Mouse (Mus musculus) stomach, embryonic 15.5 days (tissue): Measurements from ENCODE around the gene Timm22. TPM values are rescaled to one million over a fixed set of nuclear protein-coding genes. Genes with fewer than 3 reads are reported as not detected.
A peak's percentile ranks its signal among the peaks of the same experiment; 100 is the strongest.

Experiments
- ATAC-seq: fragments of 200-750 bp; cut with Nextera tagmentation; 2 replicates; pipeline ENCODE4 v1.8.0; 2017; ENCODE audit warnings: low read depth, moderate number of reproducible peaks, moderate TSS enrichment; ENCODE audit not compliant: insufficient read depth, low FRiP score
- H3K27ac ChIP-seq: fragments of 300-500 bp; sonication (generic); 2 replicates; pipeline ENCODE4 v1.5.1; 2015; ENCODE audit warnings: mild to moderate bottlenecking, inconsistent platforms
- H3K27me3 ChIP-seq: fragments of 300-500 bp; sonication (generic); replicated peaks from 2 replicates; pipeline ENCODE4 v1.6.1; 2015; ENCODE audit warnings: inconsistent platforms
- H3K36me3 ChIP-seq: fragments of 300-500 bp; sonication (generic); 2 replicates; pipeline ENCODE4 v1.6.1; 2015; ENCODE audit warnings: inconsistent platforms
- H3K4me1 ChIP-seq: fragments of 300-500 bp; sonication (generic); 2 replicates; pipeline ENCODE4 v1.6.1; 2015; ENCODE audit warnings: inconsistent platforms
- H3K4me2 ChIP-seq: fragments of 300-500 bp; sonication (generic); 2 replicates; pipeline ENCODE4 v1.6.1; 2015; ENCODE audit warnings: mild to moderate bottlenecking, inconsistent platforms
- H3K4me3 ChIP-seq: fragments of 300-500 bp; sonication (generic); replicated peaks from 2 replicates; pipeline ENCODE4 v1.5.1; 2015; ENCODE audit warnings: inconsistent platforms
- H3K9ac ChIP-seq: fragments of 300-500 bp; sonication (generic); 2 replicates; pipeline ENCODE4 v1.6.1; 2015; ENCODE audit warnings: inconsistent platforms
- H3K9me3 ChIP-seq: fragments of 300-500 bp; sonication (generic); 2 replicates; pipeline ENCODE4 v1.6.1; 2016; ENCODE audit warnings: inconsistent platforms
- WGBS: fragments of 180-500 bp; shearing (Covaris S2); methylation state at CpG from one replicate; pipeline ENCODE4 v1.1.7; 2015; 5-methylcytosine and 5-hydroxymethylcytosine counted together
- polyA plus RNA-seq: library from polyadenylated mRNA; unstranded; fragments of >200 nt; fragmentation: Nextera tagmentation; extraction: Ambion mirVana; gene quantifications from 2 replicates; pipeline ENCODE4 v1.2.1, GENCODE M21; 2015

Gene Timm22
- polyA plus RNA-seq, 1 experiment from 2014 or later, result 96.5 TPM

DNA sequence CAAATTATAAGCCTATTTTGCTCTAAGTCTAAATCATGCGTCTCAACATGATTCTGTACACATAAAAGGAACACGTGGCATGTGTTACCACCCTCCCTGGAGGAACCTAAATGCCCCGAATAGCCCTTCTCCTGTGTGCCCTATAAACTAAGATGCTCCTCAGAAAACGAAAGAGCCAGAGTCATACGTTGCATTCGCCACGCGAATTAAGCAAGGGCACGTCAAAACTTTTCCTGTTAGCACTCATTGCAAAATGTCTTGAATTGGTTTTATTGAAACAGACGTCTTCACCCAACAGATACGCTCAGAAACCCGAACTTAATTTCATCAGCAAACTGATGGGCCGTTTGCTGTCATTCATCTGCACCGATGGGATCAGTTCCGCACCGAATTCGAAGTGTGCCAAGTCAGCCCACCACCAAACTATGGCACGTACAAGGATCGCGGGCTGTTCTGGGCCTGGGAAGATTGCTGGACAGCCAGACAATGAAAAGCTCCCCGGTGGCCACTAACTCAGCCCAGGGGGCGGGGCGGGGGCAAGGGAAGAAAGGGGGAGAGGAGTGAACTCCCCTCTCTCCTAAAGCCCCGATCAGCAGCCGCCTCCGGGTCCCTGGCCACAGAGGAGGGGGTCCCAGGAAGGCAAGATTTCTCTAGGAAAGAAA is 9.0 kb upstream of the Timm22 start:
- peak; percentile 20 for ATAC-seq
- peak overlapping the region; percentile 87 for H3K4me3 ChIP-seq
- H3K27me3 ChIP-seq, result no peaks in the 10 kb centered on the region
- no peaks in the 10 kb centered on the region for H3K9me3 ChIP-seq
- peaks cover 4% of the 10 kb centered on the region for H3K4me1 ChIP-seq
- H3K9ac ChIP-seq, result peak overlapping the region; percentile 74
- H3K27ac ChIP-seq, result peak overlapping the region; percentile 90
- H3K4me2 ChIP-seq, result peak overlapping the region; percentile 83
- no peaks in the 10 kb centered on the region for H3K36me3 ChIP-seq
- 1% methylated on average over 26 of the region's 26 CpGs for WGBS

DNA sequence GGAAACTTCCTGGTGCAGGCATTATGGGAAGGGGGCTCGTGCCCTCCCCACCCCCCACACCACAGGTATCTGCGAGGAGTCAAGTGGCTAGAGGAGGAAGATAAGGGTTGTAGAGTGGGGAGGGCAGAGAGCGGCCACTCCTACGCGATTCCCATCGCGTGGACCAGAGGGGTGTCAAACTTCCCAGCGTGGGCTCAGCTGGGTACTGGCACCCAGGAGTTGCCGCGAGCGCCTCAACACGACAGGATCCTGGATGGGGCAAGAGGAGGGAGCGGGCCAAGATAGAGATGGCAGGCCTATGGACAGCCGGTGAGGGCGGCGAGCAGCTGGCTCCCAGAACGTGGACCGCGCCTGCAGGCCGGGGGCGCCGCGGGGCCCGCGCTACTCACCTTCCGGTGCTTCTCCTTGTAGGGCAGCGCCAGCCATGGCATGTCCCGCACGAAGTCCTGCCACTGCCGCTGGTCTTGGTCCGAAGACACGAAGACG is 8.4 kb upstream of the Timm22 start:
- peak; percentile 64 for ATAC-seq
- Histone ChIP-seq H3K4me2 (peak overlapping the region; percentile 83), H3K9ac (peak overlapping the region; percentile 74), H3K9me3 (no peaks in the 10 kb centered on the region), H3K4me3 (peak overlapping the region; percentile 87), H3K36me3 (no peaks in the 10 kb centered on the region), H3K27me3 (no peaks in the 10 kb centered on the region), H3K27ac (peak overlapping the region; percentile 90), H3K4me1 (peaks cover 4% of the 10 kb centered on the region; the same call in 1 of the 2 replicates)
- 1% methylated on average over 29 of the region's 33 CpGs for WGBS

DNA sequence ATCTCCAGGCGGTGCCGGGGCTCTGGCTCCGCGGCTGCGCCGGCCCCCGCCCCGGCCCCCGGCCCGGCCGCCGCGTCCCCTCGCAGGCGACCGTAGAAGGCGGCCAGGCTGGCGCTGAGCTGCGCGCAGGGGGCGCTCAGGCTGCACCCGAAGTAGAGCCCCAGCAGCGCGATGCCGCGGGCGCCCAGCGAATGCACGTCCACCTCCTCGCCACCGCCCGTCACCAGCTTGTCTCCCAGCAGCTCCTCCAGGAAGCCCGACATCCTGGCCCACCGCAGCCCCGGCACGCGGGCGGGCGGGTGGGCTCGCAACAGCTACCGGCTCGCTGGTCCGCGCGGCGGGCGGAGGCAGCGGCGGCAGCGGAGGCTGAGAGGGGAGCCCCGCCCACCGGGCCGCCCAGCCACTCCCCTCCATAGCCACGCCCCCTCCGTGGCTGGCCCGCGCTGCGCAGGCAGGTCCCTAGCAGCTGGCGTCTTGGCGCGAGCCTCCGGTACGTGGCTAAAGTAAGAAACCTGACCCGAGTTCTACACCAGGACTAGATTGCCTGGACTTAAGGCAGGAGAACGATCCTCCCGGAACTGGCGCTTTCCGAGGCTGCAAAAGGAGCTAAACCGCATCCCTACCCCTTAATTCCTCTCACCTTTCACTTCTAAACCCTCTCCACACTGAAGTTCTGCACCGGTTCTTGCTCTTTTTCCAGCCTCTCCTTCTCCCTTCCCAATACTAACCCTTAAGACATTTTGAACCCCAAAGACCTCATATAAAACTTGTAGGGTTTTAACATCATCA is 7.8 kb upstream of the Timm22 start, which contains the start of gene Nxn:
Gene Nxn, minus strand, starts transcription at position 343 of the 789 bp plus-strand sequence.
- H3K36me3 ChIP-seq, result no peaks in the 10 kb centered on the region
- WGBS, result under 1% methylated on average over 67 of the region's 70 CpGs
- peak; percentile 92 for ATAC-seq
- peak within 1 kb of the TSS; percentile 87 for H3K4me3 ChIP-seq
- H3K4me1 ChIP-seq, result peaks cover 4% of the 10 kb centered on the region; the same call in 1 of the 2 replicates
- H3K9me3 ChIP-seq, result no peaks in the 10 kb centered on the region
- peak within 1 kb of the TSS; percentile 83 for H3K4me2 ChIP-seq
- peak within 1 kb of the TSS; percentile 74 for H3K9ac ChIP-seq
- H3K27ac ChIP-seq, result peak within 1 kb of the TSS; percentile 90
- H3K27me3 ChIP-seq, result no peaks in the 10 kb centered on the region

DNA sequence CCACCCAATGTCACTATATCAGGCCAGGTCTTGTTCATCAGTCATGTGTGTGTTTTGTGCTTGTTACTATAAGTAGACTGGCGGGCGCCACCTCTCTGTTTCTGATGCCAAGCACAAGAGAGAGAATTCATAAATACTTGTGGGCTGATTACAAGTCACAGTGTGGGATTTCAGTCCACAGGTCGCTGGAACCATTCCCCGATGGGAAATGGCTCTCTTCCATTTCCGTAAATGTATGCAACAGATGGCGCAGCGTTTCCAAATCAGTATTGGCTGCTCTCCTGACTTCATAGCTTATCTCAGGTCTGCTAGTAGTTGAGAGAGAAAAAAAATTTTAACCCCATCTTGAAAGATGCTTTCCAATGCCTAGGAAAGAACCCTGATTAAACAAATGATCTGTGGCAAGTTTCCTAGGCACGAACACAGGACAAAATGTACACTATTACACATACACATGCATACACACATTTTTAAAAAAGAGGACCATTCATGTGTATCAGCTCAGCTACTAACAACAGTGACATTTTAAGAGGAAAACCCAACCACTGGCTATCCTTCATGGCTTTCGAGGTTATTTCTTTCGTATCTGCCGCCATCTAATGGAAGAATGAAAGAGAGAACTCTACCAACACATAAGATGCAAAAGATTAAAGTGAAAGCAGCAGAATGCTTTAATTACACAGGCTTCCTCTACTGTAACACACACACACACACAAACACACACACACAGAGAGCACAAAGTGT is 7.0 kb upstream of the Timm22 start:
- Histone ChIP-seq H3K9me3 (no peaks in the 10 kb centered on the region), H3K4me2 (peak overlapping the region; percentile 83), H3K4me1 (peaks cover 4% of the 10 kb centered on the region; the same call in 1 of the 2 replicates), H3K36me3 (no peaks in the 10 kb centered on the region), H3K4me3 (peak overlapping the region; percentile 87), H3K27me3 (no peaks in the 10 kb centered on the region), H3K27ac (peak overlapping the region; percentile 90), H3K9ac (no peak overlapping the region)
- 0 out of 2 replicates have a peak, but pooled peaks have one; percentile 15 for ATAC-seq
- 5% methylated on average over 11 of the region's 11 CpGs for WGBS

DNA sequence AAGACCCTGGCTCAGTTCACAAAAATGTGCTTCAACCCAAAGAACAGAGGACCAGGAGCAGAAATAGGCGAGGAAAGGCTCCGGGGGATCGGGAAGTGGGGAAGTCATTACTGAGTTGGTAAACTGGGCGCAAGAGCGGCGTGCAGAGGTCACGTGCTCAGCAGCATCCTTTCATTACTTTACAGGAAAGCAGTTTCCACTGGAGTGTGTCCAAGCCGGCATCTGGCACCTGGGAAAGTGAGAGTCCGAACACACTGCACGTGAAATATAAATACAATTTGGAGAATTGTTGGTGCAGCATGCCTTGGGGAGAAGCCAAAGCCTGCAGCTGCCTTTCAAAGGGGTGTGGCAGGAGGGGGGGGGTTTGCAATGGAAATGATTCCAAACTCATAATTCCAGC is 5.4 kb upstream of the Timm22 start:
- whole genome bisulfite sequencing, result 61% methylated on average over 10 of the region's 10 CpGs
- Histone ChIP-seq H3K4me2 (no peak overlapping the region), H3K36me3 (no peaks in the 10 kb centered on the region), H3K4me3 (no peak overlapping the region), H3K4me1 (peaks cover 4% of the 10 kb centered on the region; the same call in 1 of the 2 replicates), H3K27me3 (no peaks in the 10 kb centered on the region), H3K9ac (no peak overlapping the region), H3K9me3 (no peaks in the 10 kb centered on the region), H3K27ac (no peak overlapping the region)
- ATAC-seq, result no peak

DNA sequence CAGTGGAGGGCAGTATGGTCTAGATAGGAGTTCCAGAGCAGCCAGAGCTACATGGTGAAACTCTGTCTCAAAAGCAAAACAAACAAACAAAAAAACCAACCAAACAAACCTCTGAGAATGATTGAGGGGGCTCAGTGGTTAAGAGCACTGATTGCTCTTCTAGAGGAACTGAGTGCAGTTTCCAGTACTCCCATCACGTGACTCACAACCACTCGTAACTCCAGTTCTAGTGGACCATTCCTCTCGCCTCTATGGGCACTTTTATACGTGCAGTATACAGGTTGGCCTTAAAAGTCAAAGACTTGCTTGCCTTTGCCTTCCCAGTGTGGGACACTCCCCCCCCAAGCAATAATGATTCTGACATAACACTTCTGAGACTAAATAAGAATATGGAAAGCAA is 1.6 kb upstream of the Timm22 start:
- H3K36me3 ChIP-seq, result 0 out of 2 replicates have a peak, but pooled peaks cover 3% of the 10 kb centered on the region
- H3K4me3 ChIP-seq, result no peak overlapping the region
- H3K27me3 ChIP-seq, result no peaks in the 10 kb centered on the region
- no peak overlapping the region for H3K9ac ChIP-seq
- H3K9me3 ChIP-seq, result no peaks in the 10 kb centered on the region
- no peak for ATAC-seq
- 0 out of 2 replicates have a peak, but pooled peaks cover 10% of the 10 kb centered on the region for H3K4me1 ChIP-seq
- no peak overlapping the region for H3K4me2 ChIP-seq
- WGBS, result 57% methylated on average over 4 of the region's 4 CpGs
- H3K27ac ChIP-seq, result no peak overlapping the region

DNA sequence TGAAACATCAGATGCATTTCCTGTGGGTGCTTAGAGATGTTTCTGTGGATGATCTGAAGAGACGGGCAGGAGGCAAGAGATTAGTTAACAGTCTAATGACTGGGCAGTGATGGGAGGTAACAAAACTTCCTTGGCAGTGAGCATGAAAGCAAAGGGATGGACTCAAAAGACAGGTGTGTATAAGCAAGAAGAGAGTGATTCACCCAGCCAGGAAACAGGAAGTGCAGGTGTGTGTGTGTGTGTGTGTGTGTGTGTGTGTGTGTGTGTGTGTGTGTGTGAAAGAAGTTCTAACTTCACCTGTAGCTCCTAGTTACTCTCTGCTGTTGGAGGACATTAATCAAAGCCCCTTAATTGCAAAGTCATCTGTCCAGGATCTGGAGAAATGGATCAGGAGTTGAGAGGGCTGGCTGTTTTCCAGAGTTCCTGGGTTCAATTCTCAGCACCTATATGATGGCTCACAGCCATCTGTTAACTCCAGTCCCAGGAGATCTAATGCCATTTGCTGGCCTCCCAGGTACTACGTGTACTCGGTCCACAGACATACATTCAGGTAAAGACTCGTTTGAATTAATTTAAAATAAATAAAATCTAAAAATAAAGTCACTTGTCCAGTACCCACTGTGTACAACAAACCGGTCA is 1.0 kb upstream of the Timm22 start:
- Histone ChIP-seq H3K9ac (no peak overlapping the region), H3K36me3 (0 out of 2 replicates have a peak, but pooled peaks cover 4% of the 10 kb centered on the region), H3K27me3 (no peaks in the 10 kb centered on the region), H3K4me2 (no peak overlapping the region), H3K9me3 (no peaks in the 10 kb centered on the region), H3K4me1 (0 out of 2 replicates have a peak, but pooled peaks cover 10% of the 10 kb centered on the region), H3K27ac (no peak overlapping the region), H3K4me3 (no peak overlapping the region)
- 80% methylated on average over 5 of the region's 5 CpGs for WGBS
- no peak for ATAC-seq

DNA sequence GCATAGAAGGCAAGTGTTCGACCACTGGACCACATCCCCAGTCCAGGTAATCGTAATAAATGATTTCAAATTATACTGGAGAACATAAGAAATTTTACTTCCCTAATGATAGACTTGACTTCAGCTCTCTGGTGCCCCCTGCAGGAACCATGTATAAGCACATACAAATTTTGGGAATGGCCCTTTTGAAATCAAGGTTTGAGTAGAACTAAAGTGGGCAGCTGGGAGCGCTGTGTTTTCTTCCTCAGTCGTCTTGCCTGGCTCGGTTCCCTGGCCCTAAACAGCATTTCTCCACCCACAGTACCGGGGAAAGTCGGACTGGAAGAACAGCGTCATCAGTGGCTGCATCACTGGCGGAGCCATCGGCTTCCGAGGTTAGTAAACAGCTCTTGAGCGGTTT is 4.1 kb downstream of the Timm22 start:
- 61% methylated on average over 12 of the region's 12 CpGs for WGBS
- H3K4me1 ChIP-seq, result 0 out of 2 replicates have a peak, but pooled peaks cover 12% of the 10 kb centered on the region
- H3K27me3 ChIP-seq, result no peaks in the 10 kb centered on the region
- no peak overlapping the region for H3K27ac ChIP-seq
- H3K4me3 ChIP-seq, result no peak overlapping the region
- H3K36me3 ChIP-seq, result 0 out of 2 replicates have a peak, but pooled peaks cover 15% of the 10 kb centered on the region
- no peaks in the 10 kb centered on the region for H3K9me3 ChIP-seq
- H3K9ac ChIP-seq, result no peak overlapping the region
- no peak overlapping the region for H3K4me2 ChIP-seq
- no peak for ATAC-seq

DNA sequence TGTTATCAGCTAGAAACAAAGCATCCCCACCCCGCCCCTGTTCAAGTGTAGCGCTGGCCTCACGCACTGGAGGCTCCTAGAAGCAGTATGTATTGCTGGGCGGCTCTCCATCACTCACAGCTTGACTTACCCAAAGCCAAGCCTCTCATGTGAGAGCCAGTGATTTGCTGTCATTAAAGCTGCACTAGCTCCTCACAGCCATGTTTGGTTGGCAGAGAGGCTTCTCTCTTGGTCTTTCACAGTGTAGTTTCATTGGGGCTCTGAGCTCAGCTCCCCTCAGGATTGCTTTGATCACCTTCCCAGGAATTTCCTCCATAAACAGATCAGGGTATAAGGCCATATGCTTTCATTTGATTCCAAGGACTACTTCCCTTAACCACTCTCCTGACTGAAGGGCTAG is 6.5 kb downstream of the Timm22 start:
- H3K4me1 ChIP-seq, result peaks cover 18% of the 10 kb centered on the region; the same call in 1 of the 2 replicates
- H3K4me3 ChIP-seq, result no peak overlapping the region
- peaks cover 26% of the 10 kb centered on the region; the same call in 1 of the 2 replicates for H3K36me3 ChIP-seq
- H3K27ac ChIP-seq, result no peak overlapping the region
- no peaks in the 10 kb centered on the region for H3K27me3 ChIP-seq
- H3K9me3 ChIP-seq, result no peaks in the 10 kb centered on the region
- ATAC-seq, result no peak
- H3K9ac ChIP-seq, result no peak overlapping the region
- WGBS, result 81% methylated on average over 4 of the region's 4 CpGs
- no peak overlapping the region for H3K4me2 ChIP-seq

DNA sequence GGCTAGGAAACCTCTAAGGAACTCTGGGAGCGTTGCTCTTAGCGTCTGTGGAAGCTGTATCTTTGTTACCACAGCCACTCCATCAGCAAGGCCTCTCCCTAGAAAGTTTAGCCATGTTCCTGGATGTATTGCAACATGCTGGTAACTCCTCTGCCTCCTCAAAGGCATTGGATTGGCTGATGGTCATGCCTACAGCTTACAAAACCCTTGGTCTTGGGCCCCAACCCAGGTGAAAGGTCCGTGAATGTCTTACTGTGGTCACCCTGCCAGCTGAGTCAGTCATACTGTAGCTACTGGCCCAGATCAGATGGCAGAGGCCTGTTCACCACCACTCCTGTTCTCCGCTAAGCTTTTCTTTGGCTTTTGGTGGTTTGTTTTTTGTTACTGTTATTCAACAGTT is 8.2 kb downstream of the Timm22 start:
- Histone ChIP-seq H3K27me3 (no peaks in the 10 kb centered on the region), H3K4me2 (no peak overlapping the region), H3K4me1 (peaks cover 21% of the 10 kb centered on the region; the same call in 1 of the 2 replicates), H3K9ac (no peak overlapping the region), H3K36me3 (peaks cover 38% of the 10 kb centered on the region), H3K9me3 (no peaks in the 10 kb centered on the region), H3K4me3 (no peak overlapping the region), H3K27ac (no peak overlapping the region)
- no peak for ATAC-seq
- 89% methylated on average over 4 of the region's 4 CpGs for whole genome bisulfite sequencing

DNA sequence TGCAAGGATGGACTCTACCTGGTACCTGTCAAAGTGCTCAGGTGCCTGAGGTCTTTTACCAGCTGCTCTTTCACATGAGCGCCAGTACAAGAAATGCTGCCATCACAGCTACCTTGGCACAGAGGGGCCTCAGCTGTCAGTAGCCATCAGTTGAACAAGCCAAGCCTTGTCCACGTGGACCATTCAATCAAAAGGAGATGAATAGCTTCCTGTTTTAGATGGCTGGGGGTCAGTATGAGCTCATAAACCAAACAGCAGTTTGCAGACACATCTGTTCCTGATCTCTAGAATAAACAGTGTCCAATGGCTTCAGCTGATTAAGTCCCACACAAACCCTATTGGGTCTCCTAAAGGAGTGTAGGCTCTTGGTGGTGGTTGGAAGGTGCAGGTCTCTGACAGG is 9.2 kb downstream of the Timm22 start:
- Histone ChIP-seq H3K4me2 (no peak overlapping the region), H3K4me3 (no peak overlapping the region), H3K9me3 (no peaks in the 10 kb centered on the region), H3K4me1 (peaks cover 21% of the 10 kb centered on the region; the same call in 1 of the 2 replicates), H3K27ac (peak overlapping the region; percentile 31), H3K9ac (no peak overlapping the region), H3K27me3 (no peaks in the 10 kb centered on the region), H3K36me3 (peaks cover 37% of the 10 kb centered on the region)
- ATAC-seq, result no peak
- 30% methylated on average over 2 of the region's 2 CpGs for WGBS
